Mouse (Mus musculus) thymus, adult 2 months (tissue): ENCODE measurements around the gene Ctf2. TPM values are rescaled to one million over a fixed set of nuclear protein-coding genes. Genes with fewer than 3 reads are reported as not detected.
"Not testable (repeated sequence)": the region's sequence is repeated elsewhere in the genome, so short reads cannot be mapped to it uniquely, and the experiment has no call there.

Source experiments
- DNase-seq: peaks from one replicate; pipeline ENCODE4 v3.0.0; 2021
- H3K27ac ChIP-seq: fragments of 200-500 bp; 2 replicates; pipeline ENCODE4 v1.5.1; 2012; ENCODE audit warnings: low read length, control low read depth; ENCODE audit not compliant: control insufficient read depth, insufficient read depth
- H3K27me3 ChIP-seq: fragments of 200-500 bp; 2 replicates; pipeline ENCODE4 v1.6.1; 2012; ENCODE audit warnings: mild to moderate bottlenecking, low read length, moderate library complexity, mixed read lengths; ENCODE audit not compliant: control insufficient read depth, insufficient read depth
- H3K36me3 ChIP-seq: fragments of 200-500 bp; 2 replicates; pipeline ENCODE4 v1.6.1; 2012; ENCODE audit warnings: mild to moderate bottlenecking, low read length, moderate library complexity; ENCODE audit not compliant: control insufficient read depth, insufficient read depth
- H3K4me1 ChIP-seq: fragments of 200-500 bp; replicated peaks from 2 replicates; pipeline ENCODE4 v1.6.1; 2012; ENCODE audit warnings: low read length; ENCODE audit not compliant: control insufficient read depth, insufficient read depth
- H3K4me3 ChIP-seq: fragments of 200-500 bp; 2 replicates; pipeline ENCODE4 v1.5.1; 2012; ENCODE audit warnings: mild to moderate bottlenecking, low read length, control low read depth, moderate library complexity; ENCODE audit not compliant: control insufficient read depth, insufficient read depth
- CTCF ChIP-seq: fragments of 200-500 bp; IDR thresholded peaks from 2 replicates; pipeline ENCODE4 v1.5.1; 2012; ENCODE audit warnings: mild to moderate bottlenecking, control low read depth, low read length, moderate library complexity, borderline replicate concordance; ENCODE audit not compliant: control insufficient read depth, poor library complexity, insufficient read depth; ENCODE audit errors: extremely low read depth
- POLR2A ChIP-seq: fragments of 200-500 bp; IDR thresholded peaks from 2 replicates; pipeline ENCODE4 v1.6.1; 2012; ENCODE audit warnings: mild to moderate bottlenecking, low read length, control low read depth, moderate library complexity; ENCODE audit not compliant: control insufficient read depth, poor library complexity, insufficient read depth; ENCODE audit errors: extremely low read depth
- WGBS: fragments of 180-500 bp; shearing (Covaris S2); methylation state at CpG from one replicate; pipeline ENCODE4 v1.1.7; 2018; 5-methylcytosine and 5-hydroxymethylcytosine counted together
- polyA plus RNA-seq: library from polyadenylated mRNA; depleted of rRNA; stranded (reverse); fragments of >200 nt; gene quantifications from 2 replicates; pipeline ENCODE4 v1.2.3, GENCODE M21; 2012; rRNA removed

Ctf2 gene
- polyA plus RNA-seq, result not detected in 2 replicates

GRCm38 (mm10) chr7:127732066-127732465 lies at the start of gene Ctf2:
Gene Ctf2, minus strand, starts transcription at chr7:127732166.
- not testable (repeated sequence) for H3K36me3 ChIP-seq, DNase-seq, H3K4me1 ChIP-seq, H3K27ac ChIP-seq, H3K4me3 ChIP-seq, H3K27me3 ChIP-seq
- WGBS, result 80% methylated on average over 1 of the region's 5 CpGs

- 83% methylated on average over 4 of the region's 4 CpGs for WGBS
- no peaks in the 10 kb centered on the region for H3K27me3 ChIP-seq
- no peak for TF ChIP-seq CTCF
- no peak for TF ChIP-seq POLR2A
- no peak overlapping the region for H3K27ac ChIP-seq
- H3K36me3 ChIP-seq, result peaks cover 29% of the 10 kb centered on the region
- DNase-seq, result no peak
- H3K4me1 ChIP-seq, result peaks cover 5% of the 10 kb centered on the region
- H3K4me3 ChIP-seq, result no peak overlapping the region
Measured at GRCm38 (mm10) chr7:127778350-127778749, 46.4 kb upstream of the Ctf2 start.

GRCm38 (mm10) chr7:127777474-127778266 lies 45.7 kb upstream of the Ctf2 start:
- 3% methylated on average over 66 of the region's 66 CpGs for WGBS
- Histone ChIP-seq H3K4me1 (peaks cover 5% of the 10 kb centered on the region), H3K27ac (no peak overlapping the region)

GRCm38 (mm10) chr7:127776878-127777473 lies 45.0 kb upstream of the Ctf2 start:
- Histone ChIP-seq H3K27me3 (no peaks in the 10 kb centered on the region), H3K36me3 (peaks cover 20% of the 10 kb centered on the region), H3K27ac (peak overlapping the region; percentile 75), H3K4me3 (peak overlapping the region; percentile 70), H3K4me1 (peaks cover 5% of the 10 kb centered on the region)
- WGBS, result under 1% methylated on average over 70 of the region's 70 CpGs
- peak; percentile 93 for DNase-seq
- TF ChIP-seq CTCF, result no peak
- TF ChIP-seq POLR2A, result peak; percentile 49; the same call in 1 of the 2 replicates

More at GRCm38 (mm10) chr7:127777474-127778266, 45.7 kb upstream of the Ctf2 start:
- no peaks in the 10 kb centered on the region for H3K27me3 ChIP-seq
- peak overlapping the region; percentile 70 for H3K4me3 ChIP-seq
- peak; percentile 54 for DNase-seq
- TF ChIP-seq POLR2A (no peak), CTCF (no peak)
- H3K36me3 ChIP-seq, result peaks cover 27% of the 10 kb centered on the region

- WGBS, result under 1% methylated on average over 23 of the region's 23 CpGs
- H3K36me3 ChIP-seq, result peaks cover 14% of the 10 kb centered on the region
- TF ChIP-seq POLR2A (no peak), CTCF (no peak)
- DNase-seq, result peak; percentile 82
- H3K4me1 ChIP-seq, result peaks cover 7% of the 10 kb centered on the region
- H3K4me3 ChIP-seq, result peak within 1 kb of the TSS; percentile 70
- H3K27ac ChIP-seq, result peak within 1 kb of the TSS; percentile 75
- no peaks in the 10 kb centered on the region for H3K27me3 ChIP-seq
Measured at GRCm38 (mm10) chr7:127776426-127776825, 44.5 kb upstream of the Ctf2 start, which contains the start of gene Setd1a. Gene Setd1a, plus strand, starts transcription at chr7:127776670.

- not testable (repeated sequence) for H3K27ac ChIP-seq, DNase-seq, H3K27me3 ChIP-seq, H3K4me3 ChIP-seq, H3K36me3 ChIP-seq
- H3K4me1 ChIP-seq, result peaks cover 11% of the 10 kb centered on the region
- 71% methylated on average over 7 of the region's 7 CpGs for WGBS
Measured at GRCm38 (mm10) chr7:127775837-127776236, 43.9 kb upstream of the Ctf2 start.
